Mouse (Mus musculus) frontal cortex, postnatal 25 days (tissue): Measurements from ENCODE around the gene Snx4.
"Not testable (repeated sequence)": the region's sequence is repeated elsewhere in the genome, so short reads cannot be mapped to it uniquely, and the experiment has no call there.

Experiments
- DNase-seq, 2 experiments: peaks; one replicate each; pipeline ENCODE4 v3.0.0; 2022; ENCODE audit warnings: low spot score in 2 of 2

Snx4 gene

DNA sequence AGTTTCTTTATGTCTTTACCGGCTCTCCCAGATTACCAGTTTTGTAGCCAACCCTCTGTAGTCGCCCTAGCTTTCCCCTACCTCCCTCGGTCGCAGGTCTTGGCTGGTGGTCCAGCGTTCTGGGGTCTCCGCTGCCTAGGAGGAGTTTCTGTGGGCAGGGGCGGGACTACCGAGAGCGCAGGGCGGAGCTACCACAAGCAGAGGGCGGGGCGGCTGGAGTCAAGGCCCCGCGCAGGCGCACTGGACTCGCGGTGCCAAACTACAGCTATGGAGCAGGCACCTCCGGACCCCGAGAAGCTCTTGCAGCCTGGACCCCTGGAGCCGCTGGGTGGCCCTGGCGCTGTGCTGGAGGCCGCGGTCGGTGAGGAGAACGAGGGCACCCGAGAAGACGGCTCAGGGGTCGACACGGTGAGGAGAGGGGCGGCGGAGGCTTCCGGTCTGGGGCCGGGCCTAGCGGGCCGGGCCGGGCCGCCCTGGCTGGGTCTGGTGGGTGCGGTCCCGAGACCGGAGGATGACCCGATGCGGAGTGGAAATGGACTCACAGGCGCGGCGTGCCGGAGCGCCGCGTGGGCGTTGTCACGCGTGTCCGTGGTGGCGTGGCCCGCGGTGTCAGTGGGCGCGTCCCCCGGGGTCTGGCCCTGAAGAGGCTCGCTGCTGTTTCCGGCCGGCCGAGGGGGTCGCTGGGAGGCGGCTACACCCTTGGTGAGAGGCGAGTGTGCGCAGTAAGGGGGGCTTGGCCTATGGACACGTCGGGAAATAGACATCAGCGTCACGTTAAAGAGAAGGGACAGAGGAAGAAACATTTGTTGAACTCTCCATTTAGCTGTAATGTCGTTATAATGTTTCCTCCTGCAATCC is at the start of gene Snx4:
Gene Snx4 (plus strand): TSS at position 249 of the 858 bp plus-strand sequence.
- DNase-seq = peak; percentile 85 to 86

DNA sequence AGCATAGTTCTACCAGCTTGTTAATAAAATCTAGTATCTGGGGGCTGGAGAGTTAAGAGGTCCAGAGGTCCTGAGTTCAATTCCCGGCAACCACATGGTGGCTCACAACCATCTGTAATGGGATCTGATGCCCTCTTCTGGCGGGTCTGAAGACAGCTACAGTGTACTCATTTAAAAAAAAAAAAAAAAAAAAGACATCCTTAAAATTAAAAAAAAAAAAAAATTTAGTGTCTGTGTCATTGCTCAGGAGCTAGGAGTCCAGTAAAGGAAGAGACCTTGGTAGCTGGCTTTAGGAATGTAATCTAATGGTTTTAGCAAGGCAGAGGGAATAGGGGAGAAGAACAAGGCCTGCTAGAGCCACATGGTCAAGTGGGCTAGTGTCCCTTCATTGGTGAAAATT is 40.4 kb upstream of the Snx4 start:
- DNase-seq = no peak

DNA sequence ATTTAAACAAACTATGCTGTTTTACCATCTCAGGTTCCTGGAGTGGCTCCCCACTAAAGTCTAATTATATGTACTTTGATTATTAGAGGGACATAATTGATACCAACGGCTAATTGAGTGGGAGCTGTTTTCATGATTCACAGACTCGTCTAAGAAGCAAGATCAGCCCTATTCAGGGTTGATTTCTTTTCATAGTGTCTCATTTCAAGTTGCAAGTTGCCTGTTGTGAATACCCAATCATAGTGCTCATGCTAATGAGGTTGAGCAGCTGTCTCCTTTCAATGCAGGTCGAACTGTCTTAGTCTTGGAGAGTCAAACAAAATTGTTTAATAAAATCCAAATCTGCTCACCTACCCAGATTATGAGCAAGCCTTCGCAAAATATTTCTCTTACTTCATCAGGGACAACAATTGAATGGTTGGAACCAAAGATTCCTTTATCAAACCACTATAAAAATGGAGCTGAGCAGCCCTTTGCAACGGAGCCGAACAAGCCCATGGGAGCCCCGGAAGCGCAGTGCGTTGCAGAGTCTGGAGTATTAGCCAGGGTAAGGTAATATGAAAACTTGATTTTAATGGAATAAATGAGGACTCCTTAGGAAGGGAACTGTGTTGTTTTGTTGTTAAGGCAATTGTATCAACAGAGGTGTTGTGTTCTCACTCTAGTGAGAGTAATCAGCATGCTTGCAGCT is 34.8 kb upstream of the Snx4 start:
- DNase-seq = no peak

GRCm38 (mm10) chr16:33217553-33218085 is 33.6 kb upstream of the Snx4 start:
- not testable (repeated sequence) for DNase-seq

GRCm38 (mm10) chr16:33222482-33222881 is 28.8 kb upstream of the Snx4 start:
- no peak for DNase-seq

GRCm38 (mm10) chr16:33224381-33224780 is 26.9 kb upstream of the Snx4 start:
- DNase-seq = no peak

DNA sequence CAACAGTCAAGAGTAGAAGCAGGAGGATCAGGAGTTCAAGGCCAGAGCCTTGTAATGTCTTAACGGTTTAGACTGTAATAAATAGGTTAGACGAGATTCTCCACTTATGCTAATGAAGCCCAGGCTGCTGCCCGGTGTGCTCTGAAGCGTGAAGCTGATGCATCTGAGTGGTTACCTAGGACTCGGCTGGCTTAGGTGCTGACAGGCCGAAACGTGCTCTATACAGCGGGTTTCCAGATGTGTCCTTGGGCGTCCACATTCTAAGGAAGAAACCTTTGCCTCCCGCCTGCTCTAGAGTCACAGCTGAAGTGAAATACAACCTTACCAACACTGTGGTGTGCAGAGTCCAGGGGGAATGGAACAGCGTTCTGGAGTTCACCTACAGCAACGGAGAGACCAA is 17.1 kb upstream of the Snx4 start:
- DNase-seq = no peak

- DNase-seq = no peak
These were observed 15.1 kb upstream of the Snx4 start for GRCm38 (mm10) chr16:33236151-33236550.

DNA sequence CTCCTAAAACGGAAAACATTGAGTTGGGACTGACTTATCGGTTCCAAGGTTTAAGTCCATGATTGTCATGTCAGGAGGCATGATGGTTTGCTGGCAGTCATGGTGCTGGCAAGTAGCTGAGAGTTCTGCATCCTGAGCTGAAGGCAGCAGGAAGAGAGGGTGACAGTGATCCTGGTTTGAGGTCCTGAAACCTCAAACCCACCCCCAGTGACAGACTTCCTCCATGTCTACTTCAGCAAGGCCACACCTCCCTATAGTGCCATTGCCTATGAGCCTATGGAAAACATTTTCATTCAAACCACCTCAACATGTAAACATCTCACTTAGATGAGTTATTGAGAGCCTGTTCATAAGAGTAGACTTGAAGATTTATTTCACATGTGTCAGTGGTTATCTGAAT is 11.9 kb upstream of the Snx4 start:
- DNase-seq = no peak

DNA sequence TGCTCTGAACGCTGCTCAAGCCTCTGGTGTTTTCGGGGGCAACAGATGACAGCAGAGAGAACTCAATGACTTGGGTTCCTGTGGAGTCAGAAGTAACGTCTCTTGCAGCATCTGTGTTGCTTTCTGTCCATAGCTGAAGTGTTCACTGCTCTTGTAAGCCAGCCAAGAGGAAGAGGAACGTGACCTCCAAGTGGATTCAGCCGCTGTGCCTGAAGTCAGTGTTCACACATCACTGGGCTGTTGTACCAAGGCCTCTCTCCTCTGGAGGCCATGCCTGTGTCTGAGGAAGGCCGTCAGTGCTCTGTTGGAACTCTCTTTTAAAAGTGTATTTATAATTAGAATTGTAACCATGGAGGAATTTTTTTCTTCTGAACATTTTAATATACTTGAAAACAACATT is 9.2 kb upstream of the Snx4 start:
- DNase-seq = no peak

GRCm38 (mm10) chr16:33244136-33244691 is 7.0 kb upstream of the Snx4 start:
- DNase-seq = no peak

DNA sequence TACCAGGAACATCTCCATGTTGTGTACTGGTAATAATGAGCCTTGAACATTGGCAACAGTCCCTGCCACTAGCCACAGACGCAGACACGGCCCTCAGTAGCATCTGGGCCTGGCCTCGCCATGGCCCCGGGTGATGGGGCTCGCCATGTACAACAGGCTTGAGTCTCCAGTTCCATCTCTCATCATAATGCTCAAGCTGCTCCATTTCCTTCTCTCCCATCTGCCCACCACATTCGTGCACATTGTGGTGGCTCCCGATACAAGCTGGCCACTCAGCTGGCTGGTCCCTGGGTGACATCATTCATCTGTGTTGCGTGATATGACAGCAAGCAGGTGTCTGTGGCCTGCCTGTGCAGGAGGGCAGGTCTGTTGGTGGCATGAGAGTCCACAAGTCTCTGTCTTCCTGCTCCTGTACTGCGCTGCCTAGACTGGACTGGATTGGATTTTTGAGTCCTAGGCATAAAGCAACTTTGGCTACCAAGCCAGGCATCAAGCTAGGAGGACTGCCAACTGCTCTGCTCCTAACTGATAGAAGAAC is 6.2 kb upstream of the Snx4 start:
- no peak for DNase-seq

GRCm38 (mm10) chr16:33246526-33246925 is 4.7 kb upstream of the Snx4 start:
- DNase-seq = no peak

DNA sequence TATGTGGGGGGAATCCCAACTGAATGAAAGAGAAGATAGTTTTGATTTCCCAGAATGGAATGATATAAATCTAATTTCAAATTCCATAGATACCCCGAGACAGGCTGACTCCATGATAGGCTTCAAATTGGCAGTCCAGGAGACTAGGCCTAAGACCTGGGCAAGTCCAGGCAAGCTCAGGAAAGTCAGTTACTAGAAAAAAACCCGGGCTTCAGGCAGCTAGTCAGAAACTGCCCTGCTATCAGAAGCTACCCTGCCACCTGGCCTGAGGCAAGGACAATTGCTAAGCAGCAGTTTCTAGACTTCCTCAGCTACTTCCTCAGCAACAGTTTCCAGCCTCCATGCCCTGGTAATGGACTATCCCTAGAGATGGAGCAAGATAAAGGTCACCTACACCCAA is 4.2 kb upstream of the Snx4 start:
- no peak for DNase-seq

GRCm38 (mm10) chr16:33250651-33251120 is 556 bp upstream of the Snx4 start:
- DNase-seq = no peak

DNA sequence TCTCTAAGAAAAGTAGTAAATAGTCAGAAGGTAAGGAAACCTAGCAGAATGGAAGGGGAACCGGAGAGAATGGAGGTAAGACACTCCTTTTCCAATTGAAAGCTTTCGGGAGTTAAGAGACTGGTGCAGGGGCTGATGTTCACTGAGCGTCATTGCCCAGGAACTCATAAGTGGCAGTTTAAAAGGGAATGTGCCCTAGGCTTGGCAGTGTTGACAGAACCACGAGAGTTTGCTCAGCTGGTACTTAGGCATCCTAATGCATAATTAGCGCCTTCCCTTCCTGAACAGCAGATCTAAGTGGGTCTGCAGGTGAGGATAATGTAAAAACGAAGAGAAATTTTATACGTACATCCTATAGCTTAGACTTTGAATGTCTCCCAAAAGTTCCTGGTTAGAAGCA is 4.4 kb downstream of the Snx4 start:
- DNase-seq = no peak

- no peak for DNase-seq
These were observed 7.3 kb downstream of the Snx4 start for GRCm38 (mm10) chr16:33258530-33258929.

- no peak for DNase-seq
These were observed 8.6 kb downstream of the Snx4 start for GRCm38 (mm10) chr16:33259824-33260223.

GRCm38 (mm10) chr16:33260825-33261224 is 9.6 kb downstream of the Snx4 start:
- no peak for DNase-seq

GRCm38 (mm10) chr16:33261584-33262061 is 10.4 kb downstream of the Snx4 start:
- DNase-seq = no peak

DNA sequence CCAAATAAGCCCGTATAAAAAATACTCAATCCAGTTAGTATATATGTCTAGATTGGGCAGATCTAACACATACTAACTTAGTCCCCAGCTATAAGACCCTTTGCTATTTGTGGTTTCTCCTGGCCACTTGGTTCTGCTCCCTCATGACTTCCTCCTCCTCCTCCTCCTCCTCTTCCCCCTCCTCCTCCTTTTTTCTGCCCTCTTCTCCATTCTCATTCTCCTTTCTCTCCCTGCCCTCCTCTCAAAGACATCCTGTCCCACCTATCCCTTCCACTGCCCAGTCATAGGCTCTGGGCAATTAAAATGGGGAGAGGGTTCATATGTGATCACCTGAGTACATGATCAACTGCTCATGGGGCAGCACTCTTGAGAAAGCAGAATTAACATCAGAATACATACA is 10.9 kb downstream of the Snx4 start:
- DNase-seq = no peak

GRCm38 (mm10) chr16:33267616-33268253 is 16.5 kb downstream of the Snx4 start:
- DNase-seq = no peak
